Mouse (Mus musculus): ENCODE measurements around the gene Slc38a11. TPM values are rescaled to one million over a fixed set of nuclear protein-coding genes. Genes with fewer than 3 reads are reported as not detected.

The Slc38a11 gene
- total RNA-seq, 2 experiments from 2014 or later, result 1.7 to 2.1 TPM

DNA sequence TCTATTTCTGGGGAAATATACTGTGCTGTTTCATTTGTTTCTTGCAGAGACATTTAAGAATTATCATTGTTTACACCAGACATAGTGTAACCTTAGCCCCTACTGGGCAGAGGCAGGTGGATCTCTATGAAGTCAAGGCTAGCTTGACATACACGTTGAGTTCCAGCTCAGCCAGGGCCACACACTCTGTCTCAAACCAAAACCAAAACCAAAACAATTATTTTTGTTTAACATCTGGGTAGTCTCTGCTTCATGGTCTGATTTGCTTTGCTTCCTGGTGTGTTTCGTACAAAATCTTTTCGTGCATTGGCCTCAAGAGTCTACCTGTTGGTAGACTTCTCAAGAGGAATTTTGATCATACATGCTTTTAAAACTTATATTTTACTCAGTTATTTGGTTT lies 27.2 kb downstream of the Slc38a11 start:
- no peak for DNase-seq (ENCODE audit: low spot score in 2 of 2)
- intact Hi-C loops (cut with DNase I), result loop anchor here (1.0 to 10.0 kb wide), 3 partner anchors 102 to 369 kb away; partner anchors contain the start of gene Cobll1

GRCm38 (mm10) chr2:65334091-65334490 lies 29.7 kb downstream of the Slc38a11 start:
- DNase-seq (ENCODE audit: low spot score in 2 of 2), result no peak
- intact Hi-C loops (cut with DNase I), result loop anchor here (5.0 to 10.0 kb wide), 2 partner anchors 99 to 312 kb away; partner anchors contain the start of genes Cobll1 and Grb14

DNA sequence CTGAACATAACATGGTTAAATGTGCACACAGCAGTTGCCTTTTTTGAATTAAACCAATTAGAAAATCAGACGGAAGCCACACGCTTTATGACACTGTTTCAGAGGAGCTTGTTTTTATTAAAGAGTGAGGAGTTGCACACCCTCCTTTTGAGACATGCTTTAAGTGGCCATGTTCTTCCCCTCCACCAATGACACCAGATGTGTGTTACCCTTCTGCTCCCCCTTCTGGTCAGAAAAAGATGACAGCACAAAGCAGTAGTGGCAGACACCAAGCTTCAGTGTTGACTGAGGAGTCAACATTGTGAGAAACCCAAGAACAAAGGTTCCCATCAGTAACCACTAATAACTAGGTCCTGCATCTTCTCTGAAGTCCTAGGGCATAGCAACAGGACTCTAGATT lies 32.5 kb downstream of the Slc38a11 start:
- no peak for DNase-seq (ENCODE audit: low spot score in 2 of 2)
- intact Hi-C loops (cut with DNase I), result loop anchor here (5.0 to 10.0 kb wide), 2 partner anchors 97 to 309 kb away; partner anchors contain the start of genes Cobll1 and Grb14

DNA sequence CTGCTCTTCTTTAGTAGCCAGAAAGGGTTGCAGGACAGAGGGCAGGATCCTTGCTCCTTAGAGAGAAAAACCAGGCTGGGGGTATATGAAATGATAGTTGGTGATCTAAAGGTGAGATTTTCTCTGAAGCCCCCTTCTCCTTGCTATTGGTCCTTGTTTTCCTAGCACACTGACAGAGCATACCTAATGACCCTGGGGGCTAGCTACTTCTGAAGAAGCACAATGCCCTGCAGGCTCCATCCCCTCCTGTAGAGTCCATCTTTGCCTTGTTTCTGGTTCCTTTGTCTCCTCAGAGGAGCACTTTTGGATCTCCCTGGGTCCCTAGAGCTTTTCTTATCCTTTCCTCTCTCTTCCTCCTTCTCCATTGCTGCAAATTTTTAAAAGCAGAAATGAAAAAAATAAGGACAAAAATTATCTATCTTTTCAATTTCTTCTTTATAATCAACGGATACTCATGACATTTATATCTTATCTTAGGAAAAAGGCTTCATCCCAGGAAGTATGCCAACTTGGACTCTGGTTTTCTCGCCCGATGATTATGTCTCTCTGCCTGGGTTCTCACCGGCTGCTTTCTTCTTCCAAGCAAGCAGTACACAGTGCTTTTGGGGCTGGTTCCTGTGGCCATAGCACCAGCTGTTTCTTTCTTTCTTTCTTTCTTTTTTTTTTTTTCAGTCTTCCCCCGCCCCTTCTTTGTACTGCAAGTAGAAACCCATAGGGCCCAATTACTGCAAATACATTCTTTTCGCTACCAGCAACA lies 41.7 kb downstream of the Slc38a11 start:
- intact Hi-C loops (cut with DNase I), result no loop called here
- no peak for DNase-seq (ENCODE audit: low spot score in 2 of 2)

DNA sequence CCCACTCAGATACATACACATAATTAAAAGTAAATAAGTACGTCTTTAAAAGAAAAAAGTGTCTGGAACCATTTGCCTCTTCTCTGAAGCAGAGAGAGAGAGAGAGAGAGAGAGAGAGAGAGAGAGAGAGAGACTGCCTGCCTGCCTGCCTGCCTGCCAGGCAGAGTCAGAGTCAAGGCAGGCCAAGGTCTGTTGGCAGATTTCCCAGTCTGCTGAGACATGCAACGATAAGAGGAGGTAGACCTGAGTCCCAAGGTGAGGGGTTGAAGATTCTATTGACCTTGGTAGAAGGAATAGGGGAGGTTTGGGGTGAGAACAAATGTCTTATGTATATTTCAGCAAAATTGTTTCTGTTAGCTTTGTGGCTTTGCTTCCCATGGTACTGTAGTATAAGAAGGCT lies 42.9 kb downstream of the Slc38a11 start:
- DNase-seq (ENCODE audit: low spot score in 2 of 2), result no peak
- intact Hi-C loops (cut with DNase I), result no loop called here

DNA sequence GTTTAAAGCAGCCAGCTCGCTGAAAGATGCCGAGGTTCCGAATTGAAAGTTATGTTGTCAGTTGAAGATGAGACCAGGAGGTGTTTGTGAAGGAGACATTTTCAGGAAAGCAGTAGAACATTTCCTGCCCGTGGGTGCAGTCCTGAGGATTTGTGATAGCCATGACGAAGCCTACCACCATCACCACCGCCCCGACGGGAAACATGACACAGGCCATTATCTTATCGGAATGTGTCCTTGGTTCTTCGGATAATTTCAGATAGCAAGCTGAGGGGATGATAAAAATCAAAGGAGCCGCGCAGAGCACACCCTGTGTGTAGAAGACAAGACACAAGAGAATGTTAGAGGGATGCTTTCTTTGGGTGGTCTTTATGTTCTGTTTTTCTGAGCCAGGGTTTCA lies 47.1 kb downstream of the Slc38a11 start:
- DNase-seq (ENCODE audit: low spot score in 2 of 2), result no peak
- intact Hi-C loops (cut with DNase I), result no loop called here

DNA sequence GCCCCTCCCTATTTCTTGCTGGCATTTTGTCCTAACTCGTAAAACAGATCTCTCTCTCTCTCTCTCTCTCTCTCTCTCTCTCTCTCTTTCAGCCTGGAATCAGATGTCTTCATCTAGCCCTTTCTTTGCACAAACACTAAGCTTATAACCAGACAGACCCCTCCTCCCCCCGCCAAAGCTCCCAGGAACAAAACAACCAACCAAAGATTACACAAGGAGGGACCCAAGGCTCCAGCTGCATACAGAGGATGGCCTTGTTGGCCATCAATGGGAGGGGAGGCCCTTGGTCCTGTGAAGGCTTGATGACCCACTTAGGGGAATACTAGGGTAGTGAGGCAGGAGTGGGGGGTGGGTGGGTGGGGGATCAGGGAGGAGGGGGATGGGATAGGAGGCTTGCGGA lies 52.6 kb downstream of the Slc38a11 start:
- intact Hi-C loops (cut with DNase I), result no loop called here
- DNase-seq (ENCODE audit: low spot score in 2 of 2), result no peak

- intact Hi-C loops (cut with DNase I), result no loop called here
- DNase-seq (ENCODE audit: low spot score in 2 of 2), result no peak
These were observed 67.3 kb downstream of the Slc38a11 start for GRCm38 (mm10) chr2:65296541-65296940.

DNA sequence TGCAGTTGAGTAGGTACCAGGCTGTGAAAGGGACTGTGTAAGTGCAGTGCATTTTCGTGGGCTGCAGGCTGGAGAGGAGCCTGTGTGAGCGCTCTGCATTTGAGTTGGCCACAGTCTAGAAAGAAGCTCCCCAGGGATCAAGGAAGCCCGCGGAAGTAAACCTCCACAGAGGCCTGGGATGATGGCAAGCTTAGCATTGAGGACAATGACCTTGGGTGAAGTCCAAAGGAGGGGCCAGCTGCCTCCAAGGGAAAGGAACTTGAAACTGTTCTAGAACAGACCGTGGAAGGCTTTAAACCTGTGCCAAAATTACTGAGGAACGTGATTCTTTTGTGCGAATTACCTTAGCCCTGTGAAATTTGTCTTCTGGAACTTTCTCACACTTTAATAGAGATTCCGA lies 69.7 kb downstream of the Slc38a11 start:
- DNase-seq (ENCODE audit: low spot score in 2 of 2), result peak; percentile 5 to 6
- intact Hi-C loops (cut with DNase I), result no loop called here

GRCm38 (mm10) chr2:65293411-65293810 lies 70.4 kb downstream of the Slc38a11 start:
- DNase-seq (ENCODE audit: low spot score in 2 of 2), result no peak
- intact Hi-C loops (cut with DNase I), result no loop called here

- no peak for DNase-seq (ENCODE audit: low spot score in 2 of 2)
- intact Hi-C loops (cut with DNase I), result no loop called here
These were observed 74.1 kb downstream of the Slc38a11 start for GRCm38 (mm10) chr2:65289721-65290120.

- intact Hi-C loops (cut with DNase I), result no loop called here
- DNase-seq (ENCODE audit: low spot score in 2 of 2), result no peak
These were observed 75.1 kb downstream of the Slc38a11 start for GRCm38 (mm10) chr2:65288696-65289095.

DNA sequence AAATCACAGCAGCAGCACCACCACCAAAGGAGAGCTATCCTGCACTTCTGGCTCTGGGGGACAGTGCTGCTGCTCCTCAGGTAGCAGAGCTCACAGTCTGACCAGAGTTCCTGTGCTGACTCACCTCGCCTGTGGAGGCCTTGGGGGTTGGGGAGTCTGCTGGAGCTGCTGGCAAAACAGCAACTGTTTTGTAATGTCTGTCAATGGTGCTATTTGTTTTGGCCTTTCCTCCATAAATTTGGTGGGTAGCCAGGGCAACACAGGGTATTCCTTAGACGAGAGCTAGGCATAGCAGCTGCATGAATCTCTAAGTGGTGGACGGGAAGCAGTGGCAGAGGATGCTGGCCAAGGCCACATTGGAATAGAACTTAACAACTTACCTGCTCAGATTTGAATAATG lies 78.5 kb downstream of the Slc38a11 start:
- DNase-seq (ENCODE audit: low spot score in 2 of 2), result no peak
- intact Hi-C loops (cut with DNase I), result no loop called here

- DNase-seq (ENCODE audit: low spot score in 2 of 2), result no peak
- intact Hi-C loops (cut with DNase I), result no loop called here
These were observed 80.9 kb downstream of the Slc38a11 start for GRCm38 (mm10) chr2:65282979-65283378.

DNA sequence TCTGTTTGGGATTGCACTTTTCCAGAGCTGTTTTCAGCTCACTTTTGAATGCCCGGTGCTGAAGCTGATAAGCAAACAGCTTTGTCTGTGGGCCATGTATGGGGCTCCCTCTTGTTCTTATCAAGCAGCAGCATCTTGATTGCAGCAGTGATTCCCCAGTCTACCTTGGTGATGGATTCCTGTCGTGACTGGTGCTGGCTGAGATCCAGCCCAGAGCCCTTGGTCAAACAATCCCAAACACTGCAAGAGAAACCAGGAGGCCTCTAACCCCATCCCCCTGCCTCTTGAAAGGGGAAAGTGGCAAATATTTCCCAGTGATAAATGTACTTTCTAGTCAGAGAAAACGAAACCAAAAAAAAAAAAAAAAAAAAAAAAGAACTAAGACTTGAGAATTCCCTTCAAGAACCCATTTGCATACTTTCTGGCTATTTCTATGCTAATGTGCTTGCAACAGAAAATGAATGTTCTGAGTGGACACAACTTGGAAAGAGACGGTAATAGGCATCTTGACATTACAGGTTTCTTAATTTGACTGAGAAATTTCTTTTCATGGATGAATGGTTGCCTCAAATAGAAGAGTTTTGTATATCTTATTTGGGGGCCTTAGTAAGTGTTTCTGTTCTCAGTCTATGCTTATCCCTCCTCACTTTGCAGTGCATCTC lies 84.7 kb downstream of the Slc38a11 start:
- intact Hi-C loops (cut with DNase I), result no loop called here
- DNase-seq (ENCODE audit: low spot score in 2 of 2), result no peak

DNA sequence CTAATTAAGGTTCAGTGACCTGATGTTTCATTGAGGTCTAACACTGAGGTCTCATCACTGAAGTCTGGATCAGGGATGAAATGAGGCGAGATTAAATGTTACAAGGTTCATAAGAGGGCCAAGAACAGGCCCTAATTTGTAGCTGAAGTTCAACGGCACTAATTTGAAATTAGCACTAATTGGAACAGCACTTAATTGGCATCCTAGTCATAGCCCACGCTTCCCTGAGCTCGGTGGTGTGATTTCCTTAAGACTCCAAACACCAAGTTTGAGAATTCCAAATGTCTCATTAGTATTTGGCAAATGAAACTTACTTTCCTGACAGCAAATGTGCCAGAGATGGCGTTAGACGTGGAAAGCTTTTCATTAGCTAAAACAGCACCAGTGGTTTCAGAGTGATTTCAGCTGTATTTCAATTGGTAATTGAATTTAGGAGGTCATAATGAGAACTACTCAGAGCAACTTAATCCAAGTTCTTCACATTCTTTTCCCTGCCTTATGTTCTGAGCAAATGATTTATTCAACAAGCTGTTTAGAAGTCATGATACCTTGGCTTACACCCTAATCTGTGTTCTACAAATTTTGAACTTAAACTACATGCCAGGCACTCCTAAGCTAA lies 88.3 kb downstream of the Slc38a11 start:
- intact Hi-C loops (cut with DNase I), result no loop called here

GRCm38 (mm10) chr2:65273910-65274309 lies 89.9 kb downstream of the Slc38a11 start:
- intact Hi-C loops (cut with DNase I), result no loop called here
- no peak for DNase-seq (ENCODE audit: low spot score in 2 of 2)

More for the DNA sequence above, 88.3 kb downstream of the Slc38a11 start:
- no peak for DNase-seq (ENCODE audit: low spot score in 2 of 2)

GRCm38 (mm10) chr2:65268731-65269130 lies 95.1 kb downstream of the Slc38a11 start:
- intact Hi-C loops (cut with DNase I), result no loop called here

DNA sequence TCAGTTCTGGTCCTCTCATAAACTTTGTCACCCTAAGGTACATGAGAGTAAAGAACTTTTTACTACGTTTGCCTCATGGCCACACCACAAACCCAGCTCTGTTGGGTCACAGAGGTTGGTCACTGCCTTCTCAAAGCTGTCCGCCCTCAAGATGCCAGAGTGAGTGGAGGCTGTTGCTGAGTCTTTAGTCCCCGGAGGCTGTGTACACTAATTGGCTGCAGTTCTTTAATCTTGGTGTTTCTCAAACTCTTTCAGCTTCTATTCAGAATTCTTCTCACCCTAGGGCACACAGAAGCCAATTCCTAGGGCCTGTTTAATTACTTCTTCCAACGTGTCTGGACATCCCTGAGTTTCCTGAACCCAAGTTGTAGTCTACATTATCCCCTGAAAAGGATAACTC lies 96.0 kb downstream of the Slc38a11 start:
- no peak for DNase-seq (ENCODE audit: low spot score in 2 of 2)
- intact Hi-C loops (cut with DNase I), result no loop called here

More at GRCm38 (mm10) chr2:65268731-65269130, 95.1 kb downstream of the Slc38a11 start:
- no peak for DNase-seq (ENCODE audit: low spot score in 2 of 2)

GRCm38 (mm10) chr2:65266576-65267299 lies 97.1 kb downstream of the Slc38a11 start:
- DNase-seq (ENCODE audit: low spot score in 2 of 2), result no peak
- intact Hi-C loops (cut with DNase I), result no loop called here

All from left cerebral cortex, postnatal 36 days (tissue).